Mouse (Mus musculus) neural tube, embryonic 14.5 days (tissue): ENCODE measurements around the gene Galns. TPM values are rescaled to one million over a fixed set of nuclear protein-coding genes. Genes with fewer than 3 reads are reported as not detected.

Experiments
- ATAC-seq: fragments of 200-750 bp; cut with Nextera tagmentation; 2 replicates; pipeline ENCODE4 v1.8.0; 2017; ENCODE audit warnings: low read depth, mild to moderate bottlenecking, moderate TSS enrichment, moderate library complexity
- H3K27ac ChIP-seq: fragments of 300-500 bp; sonication (generic); 2 replicates; pipeline ENCODE4 v1.5.1; 2014; ENCODE audit warnings: low read depth, mild to moderate bottlenecking, control low read depth, low read length, moderate library complexity, mixed read lengths
- H3K27me3 ChIP-seq: fragments of 300-500 bp; sonication (generic); 2 replicates; pipeline ENCODE4 v1.6.1; 2014; ENCODE audit warnings: low read length; ENCODE audit not compliant: control insufficient read depth, insufficient read depth
- H3K36me3 ChIP-seq: fragments of 300-500 bp; sonication (generic); 2 replicates; pipeline ENCODE4 v1.6.1; 2014; ENCODE audit warnings: low read length, mixed read lengths; ENCODE audit not compliant: control insufficient read depth, insufficient read depth
- H3K4me1 ChIP-seq: fragments of 300-500 bp; sonication (generic); 2 replicates; pipeline ENCODE4 v1.6.1; 2014; ENCODE audit warnings: low read length; ENCODE audit not compliant: control insufficient read depth, insufficient read depth
- H3K4me2 ChIP-seq: fragments of 300-500 bp; sonication (generic); 2 replicates; pipeline ENCODE4 v1.6.1; 2014; ENCODE audit warnings: mild to moderate bottlenecking, low read depth, low read length, control low read depth
- H3K4me3 ChIP-seq: fragments of 300-500 bp; sonication (generic); 2 replicates; pipeline ENCODE4 v1.5.1; 2014; ENCODE audit warnings: low read depth, low read length, control low read depth, mixed read lengths
- H3K9ac ChIP-seq: fragments of 300-500 bp; sonication (generic); replicated peaks from 2 replicates; pipeline ENCODE4 v1.6.1; 2014; ENCODE audit warnings: low read depth, mild to moderate bottlenecking, control low read depth, low read length, mixed read lengths
- H3K9me3 ChIP-seq: fragments of 300-500 bp; sonication (generic); 2 replicates; pipeline ENCODE4 v1.6.1; 2016; ENCODE audit warnings: low read length; ENCODE audit not compliant: control insufficient read depth
- WGBS: fragments of 180-500 bp; shearing (Covaris S2); extraction: QIAGEN DNeasy Blood & Tissue Kit; methylation state at CpG from one replicate; pipeline ENCODE4 v1.1.7; 2014; 5-methylcytosine and 5-hydroxymethylcytosine counted together
- polyA plus RNA-seq: library from polyadenylated mRNA; unstranded; fragments of >200 nt; fragmentation: Nextera tagmentation; extraction: Ambion mirVana; gene quantifications from 2 replicates; pipeline ENCODE4 v1.2.1, GENCODE M21; 2014

The Galns gene
- polyA plus RNA-seq, 1 experiment from 2014 or later, result 7.1 TPM

DNA sequence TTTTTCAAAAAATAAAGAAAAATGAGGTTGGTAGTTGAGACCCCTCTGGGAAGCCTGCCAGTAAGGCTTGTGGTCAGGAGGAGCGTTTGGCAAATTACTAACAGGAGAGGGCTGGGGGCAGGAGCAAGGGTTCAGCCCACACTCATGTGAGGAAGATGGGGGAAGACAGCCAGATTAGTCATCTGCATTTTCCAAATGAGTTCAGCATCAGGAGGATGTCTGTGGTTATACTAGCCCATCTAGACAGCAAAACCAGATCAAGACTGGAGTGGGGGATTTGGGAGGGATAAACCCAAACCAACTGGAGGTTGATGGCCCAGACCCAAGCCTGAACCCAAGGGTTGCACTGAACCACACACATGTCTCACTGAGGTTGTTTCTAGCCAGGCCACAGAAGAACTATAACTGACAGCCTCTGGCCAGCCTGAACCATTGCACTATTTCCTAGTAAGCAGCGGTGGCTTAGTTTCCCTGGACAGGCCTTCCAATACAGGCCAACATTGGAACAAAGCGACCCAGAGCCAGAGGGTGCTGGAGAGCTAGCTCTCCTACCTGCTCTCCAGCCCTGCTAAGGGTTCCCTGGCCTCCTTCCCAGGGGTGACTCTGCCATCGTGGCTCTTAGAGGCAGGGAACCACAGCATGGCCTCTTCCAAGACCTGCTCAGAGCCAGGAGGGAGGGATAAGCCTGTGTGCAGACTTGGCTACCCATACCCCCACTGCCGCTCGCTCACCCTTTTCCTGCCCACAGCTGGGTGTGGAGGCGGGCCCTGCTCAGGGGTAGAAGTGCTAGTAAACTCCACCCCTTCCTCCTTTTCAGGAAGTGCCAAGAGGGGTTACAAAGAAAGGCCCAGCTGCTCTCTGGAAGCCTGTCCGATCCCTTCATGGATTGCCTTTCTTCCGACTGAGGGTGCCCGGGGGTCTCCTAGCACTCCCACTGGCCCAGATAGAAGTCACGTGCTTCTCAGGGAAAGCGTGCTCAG, 54.9 kb downstream of the Galns start:
- 0 out of 2 replicates have a peak overlapping the region, but pooled peaks have one; percentile 10 for H3K27ac ChIP-seq

DNA sequence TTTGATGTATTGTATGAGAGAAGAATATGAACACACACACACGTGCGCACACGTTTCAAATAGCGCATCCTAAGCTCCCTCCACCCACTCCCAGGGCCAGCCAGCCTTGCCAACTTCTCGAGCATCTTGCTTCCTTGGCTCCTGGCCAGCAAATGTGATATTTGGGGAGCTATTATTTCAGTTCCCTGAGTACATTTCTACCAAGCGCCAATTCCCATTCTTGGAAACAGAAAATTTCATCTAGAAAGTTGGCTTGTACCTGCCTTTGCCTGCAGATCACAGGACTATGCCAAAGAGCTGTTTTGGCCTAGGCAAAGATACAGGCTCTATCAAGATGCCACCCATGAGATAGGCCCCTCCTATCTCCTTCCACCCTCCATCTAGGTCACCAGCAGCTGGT, 56.5 kb downstream of the Galns start:
- 0 out of 2 replicates have a peak, but pooled peaks cover 2% of the 10 kb centered on the region for H3K4me1 ChIP-seq
- WGBS, result 76% methylated on average over 6 of the region's 6 CpGs
- no peak overlapping the region for H3K4me2 ChIP-seq
- H3K27ac ChIP-seq, result no peak overlapping the region
- no peak for ATAC-seq
- no peak overlapping the region for H3K9ac ChIP-seq
- H3K36me3 ChIP-seq, result no peaks in the 10 kb centered on the region
- no peaks in the 10 kb centered on the region for H3K9me3 ChIP-seq
- no peak overlapping the region for H3K4me3 ChIP-seq
- peaks cover 20% of the 10 kb centered on the region for H3K27me3 ChIP-seq

More for the DNA sequence above, 54.9 kb downstream of the Galns start:
- H3K4me1 ChIP-seq, result no peaks in the 10 kb centered on the region
- no peak overlapping the region for H3K9ac ChIP-seq
- H3K4me3 ChIP-seq, result no peak overlapping the region
- no peak for ATAC-seq
- H3K36me3 ChIP-seq, result no peaks in the 10 kb centered on the region
- H3K9me3 ChIP-seq, result no peaks in the 10 kb centered on the region
- H3K4me2 ChIP-seq, result no peak overlapping the region
- peaks cover 7% of the 10 kb centered on the region for H3K27me3 ChIP-seq
- 58% methylated on average over 12 of the region's 12 CpGs for WGBS

DNA sequence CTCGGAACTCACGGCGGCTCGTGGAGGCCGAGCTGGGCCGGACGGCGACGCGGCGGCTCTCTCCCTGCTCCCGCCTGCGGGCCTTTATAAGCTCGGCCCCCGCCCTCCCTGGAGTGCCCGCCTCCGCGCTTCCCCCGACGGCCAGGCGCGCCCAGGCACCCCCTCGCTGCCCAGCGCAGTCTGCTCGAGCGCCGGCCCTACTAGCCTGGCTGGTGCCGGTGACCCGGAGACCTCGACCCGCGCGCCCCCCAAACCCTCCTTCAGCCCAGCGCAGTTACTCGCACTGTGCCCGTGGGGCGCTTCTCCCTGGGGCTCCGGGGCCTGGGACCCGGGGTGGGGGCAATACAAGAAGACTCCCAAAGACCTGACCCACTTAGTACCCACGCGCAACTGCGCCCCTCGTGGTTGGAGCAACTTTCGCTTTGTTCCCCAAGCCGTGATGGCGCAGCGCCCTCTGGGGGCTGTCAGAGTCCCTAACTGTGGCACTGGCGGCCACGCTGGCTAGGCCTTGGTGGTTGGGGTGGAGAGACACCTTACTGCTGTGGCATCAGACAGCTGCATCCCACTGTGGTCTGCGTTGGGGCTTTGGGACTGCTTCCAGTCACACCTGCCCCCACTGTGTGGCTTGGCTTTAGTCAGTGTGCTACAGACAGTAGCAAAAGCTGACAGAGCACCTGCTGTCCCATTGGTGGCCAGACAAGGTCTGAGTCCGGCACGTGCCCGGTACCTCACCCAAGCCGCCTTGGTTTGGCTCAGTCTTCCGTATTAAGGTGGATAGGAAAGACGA, 59.8 kb downstream of the Galns start, which contains the start of gene Piezo1:
Gene Piezo1, minus strand, starts transcription at position 65 of the 787 bp plus-strand sequence.
- 0 out of 2 replicates have a peak, but pooled peaks cover 2% of the 10 kb centered on the region for H3K4me1 ChIP-seq
- ATAC-seq, result peak; percentile 44; the same call in 1 of the 2 replicates
- peak within 1 kb of the TSS; percentile 49 for H3K4me3 ChIP-seq
- no peaks in the 10 kb centered on the region for H3K36me3 ChIP-seq
- peaks cover 20% of the 10 kb centered on the region for H3K27me3 ChIP-seq
- H3K9me3 ChIP-seq, result no peaks in the 10 kb centered on the region
- H3K9ac ChIP-seq, result peak within 1 kb of the TSS; percentile 65
- H3K4me2 ChIP-seq, result peak within 1 kb of the TSS; percentile 79
- 14% methylated on average over 43 of the region's 56 CpGs for WGBS
- no peak within 1 kb of the TSS for H3K27ac ChIP-seq

DNA sequence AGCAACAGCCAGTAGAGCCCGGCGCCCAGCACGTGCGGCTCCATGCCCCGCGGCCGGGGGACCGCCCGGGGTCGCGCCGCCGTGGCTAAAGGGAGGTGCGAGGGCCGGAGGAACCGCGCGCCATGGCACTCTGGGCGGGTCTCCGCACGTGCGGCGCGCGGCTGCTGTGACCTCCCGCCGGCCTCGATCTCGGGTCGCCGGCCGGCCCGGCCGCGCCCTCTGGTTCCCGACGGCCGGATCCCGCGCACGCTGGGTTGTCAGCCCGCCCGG, 60.3 kb downstream of the Galns start:
- Histone ChIP-seq H3K9ac (peak overlapping the region; percentile 65), H3K9me3 (no peaks in the 10 kb centered on the region), H3K4me2 (peak overlapping the region; percentile 79), H3K4me3 (peak overlapping the region; percentile 49), H3K27ac (no peak overlapping the region), H3K27me3 (peaks cover 20% of the 10 kb centered on the region), H3K36me3 (no peaks in the 10 kb centered on the region), H3K4me1 (0 out of 2 replicates have a peak, but pooled peaks cover 2% of the 10 kb centered on the region)
- no peak; the same call in 1 of the 2 replicates for ATAC-seq
- 0% methylated on average over 32 of the region's 43 CpGs for WGBS

DNA sequence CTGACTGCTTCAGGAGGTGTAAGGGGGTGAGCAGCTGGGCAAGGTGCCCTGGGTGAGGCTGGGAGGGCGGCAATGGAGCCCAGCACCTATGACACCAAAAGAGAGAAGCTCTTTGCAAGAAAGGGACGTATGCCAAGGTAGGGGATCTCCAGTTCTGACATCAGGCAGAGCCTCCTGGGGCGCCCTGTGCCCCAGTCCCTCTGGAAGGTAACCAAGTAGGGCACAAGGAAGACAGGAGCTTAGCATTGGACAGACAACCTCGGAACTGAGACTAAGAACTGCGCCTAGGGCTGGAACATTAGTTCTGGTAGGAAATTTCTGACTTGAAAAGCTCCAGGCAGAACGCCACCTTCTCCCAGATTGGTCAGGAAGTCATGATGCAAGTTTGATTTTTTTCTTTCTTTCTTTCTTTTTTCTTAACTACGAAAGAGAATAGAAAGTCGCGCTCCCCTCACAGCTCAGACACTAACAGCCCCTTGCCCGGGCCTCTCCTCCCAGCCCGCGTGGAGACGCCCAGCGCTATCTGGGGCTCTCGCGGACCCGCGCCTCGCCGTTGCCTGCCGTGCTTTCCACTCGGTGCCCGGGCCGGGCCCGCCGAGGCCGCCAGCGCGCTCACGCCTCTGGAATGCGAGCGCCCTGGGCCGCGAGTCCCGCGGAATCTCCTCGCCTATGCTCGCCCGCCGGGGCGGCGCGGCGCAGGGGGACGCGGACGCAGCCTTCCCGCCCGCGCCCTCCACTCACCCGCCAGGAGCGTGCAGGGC, 60.8 kb downstream of the Galns start:
- Histone ChIP-seq H3K27me3 (peaks cover 20% of the 10 kb centered on the region), H3K4me1 (0 out of 2 replicates have a peak, but pooled peaks cover 2% of the 10 kb centered on the region), H3K9ac (peak overlapping the region; percentile 65), H3K27ac (no peak overlapping the region), H3K36me3 (no peaks in the 10 kb centered on the region), H3K4me2 (peak overlapping the region; percentile 79), H3K9me3 (no peaks in the 10 kb centered on the region), H3K4me3 (peak overlapping the region; percentile 49)
- ATAC-seq, result 0 out of 2 replicates have a peak, but pooled peaks have one; percentile 51
- WGBS, result 4% methylated on average over 47 of the region's 52 CpGs

DNA sequence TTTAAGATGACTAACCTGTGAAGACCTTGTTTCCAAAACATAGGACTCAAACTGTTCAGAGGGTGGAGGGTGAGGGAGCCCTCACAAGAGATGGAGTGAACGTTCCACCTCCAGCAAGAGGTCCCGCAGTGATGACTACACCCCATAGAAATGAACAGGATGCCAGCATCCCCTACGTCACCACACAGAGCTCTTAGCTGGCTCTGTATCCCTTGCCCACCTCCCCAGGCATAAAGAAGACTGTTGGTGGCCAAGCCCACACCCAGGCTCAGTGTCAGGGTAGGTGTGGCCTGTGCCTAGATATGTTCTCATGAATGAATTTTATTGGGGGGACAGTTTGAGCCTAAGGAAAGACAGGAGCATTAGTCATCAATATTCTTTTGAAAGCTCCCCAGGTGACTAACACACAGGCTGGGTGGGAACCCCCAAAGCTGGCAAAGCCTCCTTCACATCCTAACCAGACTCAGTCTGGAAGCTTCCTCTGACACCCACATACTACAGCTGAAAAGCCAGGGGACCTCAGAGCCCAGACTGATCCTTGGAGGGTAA, 62.3 kb downstream of the Galns start:
- Histone ChIP-seq H3K36me3 (no peaks in the 10 kb centered on the region), H3K4me1 (0 out of 2 replicates have a peak, but pooled peaks cover 2% of the 10 kb centered on the region), H3K4me3 (no peak overlapping the region), H3K27me3 (peaks cover 20% of the 10 kb centered on the region), H3K9me3 (no peaks in the 10 kb centered on the region), H3K4me2 (no peak overlapping the region), H3K27ac (no peak overlapping the region), H3K9ac (no peak overlapping the region)
- WGBS, result 81% methylated on average over 3 of the region's 3 CpGs
- no peak for ATAC-seq

DNA sequence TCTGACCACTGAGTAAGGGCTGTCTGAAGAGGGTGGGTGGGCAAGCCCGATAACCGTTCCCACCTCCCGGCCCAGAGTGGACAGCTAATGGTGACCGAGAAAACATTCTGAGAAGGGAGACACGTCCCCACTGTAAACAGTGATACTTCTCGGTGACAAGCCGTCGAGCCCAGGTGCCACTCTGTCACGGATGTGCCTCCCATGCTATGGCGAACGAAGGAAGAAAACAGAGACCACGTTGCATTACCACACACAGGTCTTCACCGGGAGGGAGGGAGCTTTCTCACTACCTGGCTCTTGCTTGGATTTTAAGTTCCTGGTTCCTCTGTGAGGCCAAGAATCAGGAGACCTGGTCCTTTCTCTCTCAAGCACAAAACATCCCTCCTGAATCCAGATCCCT, 62.9 kb downstream of the Galns start:
- no peak overlapping the region for H3K4me3 ChIP-seq
- H3K9me3 ChIP-seq, result no peaks in the 10 kb centered on the region
- no peak overlapping the region for H3K27ac ChIP-seq
- 0 out of 2 replicates have a peak, but pooled peaks cover 2% of the 10 kb centered on the region for H3K4me1 ChIP-seq
- no peaks in the 10 kb centered on the region for H3K36me3 ChIP-seq
- WGBS, result 54% methylated on average over 13 of the region's 13 CpGs
- no peak overlapping the region for H3K9ac ChIP-seq
- no peak overlapping the region for H3K4me2 ChIP-seq
- ATAC-seq, result no peak
- peaks cover 20% of the 10 kb centered on the region for H3K27me3 ChIP-seq

DNA sequence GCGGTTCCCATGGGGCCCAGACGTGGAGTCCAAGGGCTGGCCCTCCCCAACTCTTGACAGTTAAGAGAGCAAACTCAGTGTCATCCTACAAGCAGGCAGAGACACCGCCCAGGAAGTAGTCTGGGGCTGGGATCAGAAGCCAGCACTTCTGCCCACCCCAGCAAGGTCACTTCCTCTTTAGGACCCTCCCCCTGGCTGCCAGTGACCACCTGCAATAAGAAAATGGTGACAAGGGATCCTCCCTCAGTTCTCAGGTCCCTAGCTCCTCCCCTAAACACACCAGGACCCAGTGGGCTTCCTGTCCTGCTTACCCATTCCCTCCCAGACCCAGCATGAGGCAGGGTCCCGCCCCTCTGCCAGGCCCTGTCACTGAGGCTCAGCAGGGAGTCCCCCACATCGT, 63.4 kb downstream of the Galns start:
- H3K27ac ChIP-seq, result no peak overlapping the region
- H3K9me3 ChIP-seq, result no peaks in the 10 kb centered on the region
- H3K4me3 ChIP-seq, result no peak overlapping the region
- H3K4me1 ChIP-seq, result 0 out of 2 replicates have a peak, but pooled peaks cover 2% of the 10 kb centered on the region
- no peak for ATAC-seq
- H3K4me2 ChIP-seq, result no peak overlapping the region
- H3K27me3 ChIP-seq, result peaks cover 20% of the 10 kb centered on the region
- H3K36me3 ChIP-seq, result no peaks in the 10 kb centered on the region
- WGBS, result 29% methylated on average over 5 of the region's 5 CpGs
- H3K9ac ChIP-seq, result no peak overlapping the region
